Mouse (Mus musculus) lung, adult 18-20 months (tissue): ENCODE results near the gene Ppp1r9a.

ENCODE experiments used
- DNase-seq, 2 experiments: peaks; one replicate each; pipeline ENCODE4 v3.0.0; 2022; ENCODE audit warnings: mixed read lengths in 2 of 2

Ppp1r9a gene

DNA sequence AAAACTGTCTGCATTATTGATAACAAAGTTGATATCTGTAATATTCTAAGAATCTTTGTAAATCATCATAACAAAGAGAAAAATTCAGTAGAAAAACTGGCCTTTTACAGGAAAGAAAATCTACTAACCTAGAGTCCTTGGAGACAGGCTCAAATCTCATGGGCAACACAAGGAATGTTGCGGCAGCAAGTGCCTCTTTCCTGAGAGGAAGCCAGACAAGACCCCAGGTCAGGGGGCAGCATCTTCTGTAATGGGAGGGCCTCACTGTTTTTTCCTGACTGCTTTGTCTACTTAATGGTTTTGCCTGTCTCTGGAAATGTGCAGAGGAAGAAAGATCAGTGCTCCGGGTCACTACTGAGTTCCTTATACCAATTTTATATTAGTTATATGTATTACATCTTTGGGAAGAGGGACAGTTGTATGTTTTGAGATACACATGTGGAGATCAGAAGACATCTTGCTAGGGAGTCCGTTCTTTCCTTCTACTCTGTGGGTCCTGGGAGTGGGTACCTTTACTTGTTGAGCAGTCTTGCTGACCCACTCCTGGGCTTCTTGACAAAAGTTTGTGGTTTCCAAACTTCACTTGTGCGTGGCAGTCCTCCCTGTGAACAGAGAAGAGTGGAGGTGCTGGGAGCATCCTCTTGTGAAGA lies 151.9 kb downstream of the Ppp1r9a start:
- DNase-seq: no peak

- DNase-seq: no peak
These were observed 172.0 kb downstream of the Ppp1r9a start for GRCm38 (mm10) chr6:5074736-5075135.

GRCm38 (mm10) chr6:5075680-5076079 lies 173.0 kb downstream of the Ppp1r9a start:
- no peak for DNase-seq

GRCm38 (mm10) chr6:5078009-5078408 lies 175.3 kb downstream of the Ppp1r9a start:
- no peak for DNase-seq

GRCm38 (mm10) chr6:5079108-5079507 lies 176.4 kb downstream of the Ppp1r9a start:
- no peak for DNase-seq

DNA sequence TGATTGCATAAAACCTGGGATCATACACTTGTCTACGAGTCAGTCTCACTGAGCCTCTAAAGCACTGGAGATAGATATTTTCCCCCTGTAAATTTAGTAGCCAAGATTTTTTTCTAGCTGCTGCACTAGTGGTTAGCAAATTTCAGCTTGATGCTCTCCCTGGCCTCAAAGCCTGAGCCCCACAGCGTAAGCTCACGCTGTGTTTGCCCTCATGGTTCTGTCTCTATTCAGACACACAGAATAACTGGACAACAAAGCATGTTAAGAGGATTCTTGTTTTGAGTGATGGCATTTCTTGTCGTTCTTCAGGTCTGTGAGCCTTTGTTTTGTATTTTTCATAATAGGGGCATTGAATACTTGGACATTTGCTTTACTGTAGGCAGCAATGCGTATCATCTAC lies 177.4 kb downstream of the Ppp1r9a start:
- DNase-seq: no peak

DNA sequence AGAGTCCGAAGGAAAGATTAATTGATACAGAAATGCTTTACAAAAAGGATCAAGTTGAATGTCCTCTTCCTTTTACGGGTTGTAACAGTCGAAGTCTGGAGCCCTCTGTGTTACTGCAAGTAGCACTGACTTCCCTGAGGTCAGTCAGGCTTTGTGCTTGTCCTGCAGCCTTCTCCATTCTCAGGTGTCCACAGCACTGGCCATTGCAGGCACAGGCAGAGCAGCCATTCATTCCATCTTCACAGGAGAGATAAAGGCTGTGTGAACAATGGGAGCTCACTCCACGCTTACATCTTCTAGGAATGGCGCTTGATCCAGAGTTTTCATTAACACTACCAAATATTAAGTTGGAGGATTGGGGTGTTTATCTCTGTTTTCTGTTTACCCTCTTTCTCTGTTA lies 177.8 kb downstream of the Ppp1r9a start:
- DNase-seq: no peak

- DNase-seq: no peak
These were observed 178.4 kb downstream of the Ppp1r9a start for GRCm38 (mm10) chr6:5081099-5081498.

DNA sequence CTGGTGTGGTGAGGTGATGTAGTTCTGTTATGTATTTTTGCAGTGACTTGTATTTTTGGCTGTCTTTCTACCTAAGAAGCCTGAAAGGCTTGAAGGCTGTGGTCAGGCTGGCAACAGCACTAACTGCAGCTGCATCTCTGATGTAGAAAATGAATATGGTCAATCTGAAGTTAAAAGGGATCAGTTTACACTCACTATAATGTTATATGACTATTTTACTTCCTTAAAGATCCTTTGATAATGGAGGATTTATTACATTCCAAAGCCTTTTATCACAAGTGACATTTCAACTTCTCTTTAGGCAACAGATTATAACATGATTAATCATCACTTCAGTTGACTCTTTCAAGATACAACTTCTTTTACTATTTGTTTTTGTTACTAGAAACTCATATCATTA lies 179.4 kb downstream of the Ppp1r9a start:
- DNase-seq: no peak

GRCm38 (mm10) chr6:5082740-5083139 lies 180.0 kb downstream of the Ppp1r9a start:
- DNase-seq: no peak

DNA sequence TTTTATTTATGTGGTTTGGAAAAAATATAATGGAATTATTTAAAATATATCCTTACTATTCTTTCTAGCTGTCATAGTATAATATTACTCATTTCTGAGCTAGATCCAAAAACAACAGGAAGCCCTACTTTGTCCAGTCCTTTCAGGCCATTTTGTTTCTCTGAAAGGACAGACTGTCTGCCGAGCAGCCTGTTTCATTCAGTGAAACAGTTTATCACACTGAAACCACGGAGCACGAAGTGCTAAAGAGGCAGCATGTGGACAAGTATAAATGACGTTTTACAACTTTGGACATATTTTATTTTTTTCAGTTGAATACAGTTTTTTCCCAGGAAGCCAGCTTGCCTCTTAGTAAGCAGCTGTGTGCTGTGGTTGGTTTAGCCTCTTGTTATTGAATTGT lies 181.2 kb downstream of the Ppp1r9a start:
- DNase-seq: no peak

DNA sequence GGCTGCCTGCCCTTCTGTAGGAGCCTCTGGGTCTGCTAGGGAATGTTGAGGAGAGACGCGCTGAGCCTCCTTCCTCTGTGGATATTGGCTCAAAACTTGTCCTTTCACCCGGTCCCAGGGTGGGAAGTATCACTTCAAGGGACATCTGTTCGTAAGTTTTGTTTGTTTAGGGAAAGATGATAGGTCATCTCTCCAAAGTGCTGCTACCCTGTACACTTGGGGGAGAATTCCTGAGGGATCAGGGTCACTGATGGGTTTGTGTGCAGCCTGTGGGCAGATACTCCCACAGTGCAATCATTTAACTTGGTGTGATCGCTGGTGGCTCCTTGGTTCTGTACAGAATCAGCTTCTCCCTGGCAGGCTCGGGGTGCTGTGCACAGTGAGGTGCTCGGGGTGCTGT lies 189.2 kb downstream of the Ppp1r9a start:
- DNase-seq: no peak

DNA sequence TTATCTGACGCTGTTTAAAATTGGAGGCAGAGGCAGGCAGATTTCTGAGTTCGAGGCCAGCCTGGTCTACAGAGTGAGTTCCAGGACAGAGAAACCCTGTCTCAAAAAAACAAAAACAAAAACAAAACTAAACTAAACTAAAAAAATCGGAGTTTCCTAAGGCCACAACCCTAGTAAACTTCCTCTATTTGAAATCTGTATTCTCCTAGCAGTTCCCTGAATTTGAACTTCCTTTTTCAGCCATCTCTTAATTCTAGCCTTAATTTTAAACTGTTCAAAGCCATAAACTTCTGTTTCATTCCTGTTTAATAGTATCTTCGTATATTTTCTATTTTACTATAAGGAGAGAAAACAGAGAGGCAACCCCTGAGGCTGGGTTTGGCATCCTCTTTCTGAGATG lies 190.1 kb downstream of the Ppp1r9a start:
- no peak for DNase-seq

- DNase-seq: peak; percentile 42 to 53
These were observed 190.8 kb downstream of the Ppp1r9a start for GRCm38 (mm10) chr6:5093516-5093915.

DNA sequence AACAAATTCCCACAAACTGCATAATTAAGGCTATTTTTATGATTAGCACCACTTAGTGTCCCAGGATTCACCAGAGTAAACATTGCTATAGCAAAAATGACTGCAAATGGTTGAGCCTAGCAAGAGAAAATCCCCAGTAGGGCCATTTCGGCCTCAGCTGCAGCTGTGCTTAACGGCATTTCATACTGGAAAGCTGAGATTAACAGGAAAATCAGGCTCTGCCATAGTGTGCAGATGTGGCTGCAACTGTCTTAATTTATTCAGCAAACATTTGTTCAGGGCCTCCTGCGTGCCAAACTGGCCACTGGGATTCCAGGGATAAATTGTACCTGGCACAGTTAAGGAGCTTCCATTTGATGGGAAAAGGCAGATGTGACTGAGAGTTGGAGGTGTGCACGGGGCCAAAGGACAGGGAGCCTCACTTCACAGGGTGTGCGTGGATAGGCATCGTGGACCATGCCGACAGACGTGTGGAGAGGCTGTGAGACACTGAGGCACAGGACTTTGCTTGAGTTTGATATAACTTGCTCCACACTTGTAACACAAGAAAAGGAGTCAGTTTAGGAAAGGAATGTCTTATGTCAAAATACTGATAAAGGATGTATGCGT lies 192.8 kb downstream of the Ppp1r9a start:
- no peak for DNase-seq

DNA sequence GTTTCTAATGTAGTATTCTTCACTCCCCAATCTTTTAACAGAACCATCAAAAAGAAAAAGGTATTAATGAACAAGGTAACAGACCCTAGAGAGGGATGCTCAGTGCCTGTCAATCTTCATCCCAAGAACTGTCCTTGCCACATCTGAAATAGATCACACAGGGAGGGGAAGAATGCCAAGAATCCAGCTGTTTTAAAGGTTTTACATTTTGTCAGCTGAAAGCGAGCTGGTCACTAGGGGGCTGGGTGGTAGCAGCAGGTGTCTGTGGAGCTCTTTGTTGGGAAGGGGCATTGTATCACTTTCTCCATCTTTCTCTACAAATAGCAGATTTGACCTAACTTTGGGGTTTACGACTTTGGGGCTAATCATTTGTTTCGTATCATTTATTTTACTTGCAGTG lies 194.6 kb downstream of the Ppp1r9a start:
- DNase-seq: no peak

- no peak for DNase-seq
These were observed 196.6 kb downstream of the Ppp1r9a start for GRCm38 (mm10) chr6:5099282-5099681.

DNA sequence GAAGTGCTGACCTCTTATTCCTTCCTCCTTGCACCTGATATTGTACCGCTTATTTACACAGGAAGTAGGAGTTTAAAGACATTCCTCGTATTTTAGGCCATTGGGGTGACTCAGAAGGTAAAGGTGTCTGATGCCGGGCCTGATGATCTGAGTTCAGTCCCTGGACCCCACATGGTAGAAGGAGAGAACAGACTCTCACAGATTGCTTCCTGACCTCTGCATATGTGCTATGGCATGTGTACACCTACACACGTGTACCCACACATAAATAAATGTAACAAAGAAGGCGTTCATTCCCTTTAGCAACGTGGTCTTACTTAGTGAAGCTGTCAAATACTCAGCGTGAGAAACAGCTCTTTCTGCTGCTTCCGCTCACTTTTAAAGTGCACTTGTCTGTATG lies 197.1 kb downstream of the Ppp1r9a start:
- DNase-seq: no peak

DNA sequence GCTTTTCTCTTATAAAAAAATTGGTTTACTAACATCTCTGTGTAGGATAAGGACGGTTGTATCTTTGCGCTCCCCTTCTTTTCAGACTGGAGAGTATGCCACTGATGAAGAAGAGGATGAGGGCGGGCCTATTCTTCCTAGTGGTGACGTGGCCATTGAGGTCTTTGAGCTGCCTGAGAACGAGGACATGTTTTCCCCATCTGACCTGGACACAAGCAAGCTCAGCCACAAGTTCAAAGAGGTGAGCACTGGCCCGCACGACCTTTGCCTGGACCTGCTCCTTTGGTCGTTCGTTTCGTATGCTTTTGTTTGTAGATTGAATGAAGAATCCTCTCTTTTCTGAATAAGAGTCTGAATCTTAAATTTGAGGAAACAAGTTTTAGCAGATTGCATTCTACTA lies 197.6 kb downstream of the Ppp1r9a start:
- no peak for DNase-seq

GRCm38 (mm10) chr6:5102741-5103140 lies 200.0 kb downstream of the Ppp1r9a start:
- no peak for DNase-seq

- DNase-seq: no peak
These were observed 201.1 kb downstream of the Ppp1r9a start for GRCm38 (mm10) chr6:5103769-5104168.

DNA sequence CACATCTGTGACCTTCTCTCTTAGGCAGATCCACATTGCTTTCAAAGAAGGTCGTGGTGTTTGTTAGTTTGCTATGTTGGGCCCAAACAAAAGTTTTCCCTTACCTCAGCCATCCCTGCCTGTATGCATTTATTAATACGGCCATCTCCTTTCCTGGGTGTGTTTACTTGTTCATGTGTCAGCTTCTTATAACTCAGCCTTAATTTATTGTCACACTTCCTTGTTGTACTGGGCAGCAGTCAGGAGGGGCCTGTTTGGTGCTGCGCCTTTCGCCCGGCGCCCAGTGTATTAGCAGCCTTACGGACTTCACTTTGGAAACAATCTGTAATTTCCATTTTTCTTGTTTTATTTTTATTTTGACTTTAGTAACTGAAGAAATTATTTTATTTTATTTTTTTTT lies 201.5 kb downstream of the Ppp1r9a start:
- DNase-seq: no peak

GRCm38 (mm10) chr6:5108494-5108893 lies 205.8 kb downstream of the Ppp1r9a start:
- no peak for DNase-seq

- peak; percentile 86 to 89 for DNase-seq
These were observed 207.4 kb downstream of the Ppp1r9a start for GRCm38 (mm10) chr6:5109925-5110714.
